In the genomic region with DNA sequence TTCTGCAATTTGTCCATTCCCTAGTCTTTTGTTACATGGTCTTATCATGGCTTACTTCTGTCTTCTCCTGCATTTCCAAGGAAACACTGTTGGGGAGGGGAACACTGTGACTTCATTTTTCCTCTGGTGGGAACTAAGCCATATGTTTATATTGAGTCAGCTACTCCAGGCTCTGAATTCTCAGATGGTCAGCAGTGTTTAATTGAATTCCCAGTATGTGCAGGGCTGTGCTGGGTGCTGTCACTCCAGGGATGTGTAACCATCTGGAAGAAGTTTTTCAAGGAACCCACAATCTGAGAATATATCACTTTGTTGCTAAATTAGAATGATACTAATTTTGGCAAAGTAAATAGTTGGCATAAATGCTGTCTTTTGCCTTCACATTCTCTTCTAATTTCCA, we compare ENCODE assay signal across 22 mouse cellular contexts. TPM values are rescaled to one million over a fixed set of nuclear protein-coding genes. Genes with fewer than 3 reads are reported as not detected.
DNase-seq lines count a peak whose midpoint lies in the region; ATAC-seq and TF ChIP-seq lines count a peak whose summit lies in the region.
"Had no signal": no experiment of that assay in that cellular context is flagged by ENCODE, and none has a peak within 500 bp of the region (broad histone marks: within the 10 kb centered on the region; RNA-seq: fewer than 3 reads in every experiment).

No protein-coding gene starts in this region.

- ATAC-seq in forebrain, embryonic 15.5 days (replicated peaks) = peak; percentile 91
- no peak for ATAC-seq in liver, embryonic 11.5 days (replicated peaks; ENCODE audit: low FRiP score)
- ATAC-seq: activated CD4-positive, CD25-positive, alpha-beta regulatory T cell, adult 4 months; Patski had no signal

- intact Hi-C loops in left cerebral cortex, postnatal 25 days (cut with DNase I) = no loop called here

- no peak for TF ChIP-seq CTCF in brain, embryonic 14.5 days (IDR thresholded peaks at IDR 0.05; ENCODE audit: borderline replicate concordance, extremely low read depth, insufficient read depth, insufficient read length)

- H3K4me2 ChIP-seq in forebrain, embryonic 15.5 days (replicated peaks) = no peak overlapping the region
- H3K4me2 ChIP-seq in liver, embryonic 11.5 days = no peak overlapping the region
- H3K4me2 ChIP-seq: heart, embryonic 11.5 days; hindbrain, embryonic 15.5 days; neural tube, embryonic 12.5 days had no signal

- H3K36me3 ChIP-seq in forebrain, embryonic 15.5 days = no peaks in the 10 kb centered on the region
- no peaks in the 10 kb centered on the region for H3K36me3 ChIP-seq in forebrain, embryonic 10.5 days (replicated peaks)
- H3K36me3 ChIP-seq in liver, embryonic 11.5 days (ENCODE audit: control insufficient read depth, insufficient read depth, low read length) = no peaks in the 10 kb centered on the region
- H3K36me3 ChIP-seq: hindbrain, embryonic 15.5 days; neural tube, embryonic 12.5 days had no signal

- H3K9me3 ChIP-seq in forebrain, embryonic 15.5 days = no peaks in the 10 kb centered on the region
- no peaks in the 10 kb centered on the region for H3K9me3 ChIP-seq in forebrain, embryonic 10.5 days
- H3K9me3 ChIP-seq in liver, embryonic 11.5 days (ENCODE audit: control insufficient read depth, low read length) = no peaks in the 10 kb centered on the region
- H3K9me3 ChIP-seq: hindbrain, embryonic 15.5 days; neural tube, embryonic 12.5 days had no signal

- no peak for DNase-seq in forebrain, embryonic 10.5 days (ENCODE audit: extremely low spot score, low spot score)
- DNase-seq in left cerebral cortex, postnatal 25 days (ENCODE audit: low spot score in 2 of 2) = peak; percentile 20 to 55
- DNase-seq in left cerebral cortex, adult 9 months (ENCODE audit: low spot score in 2 of 2) = no peak
- DNase-seq in brain, embryonic 14.5 days (ENCODE audit: low read depth) = peak; percentile 85
- peak; percentile 44 for DNase-seq in retina, postnatal 1 day
- no peak for DNase-seq in liver, embryonic 11.5 days (ENCODE audit: low spot score)
- DNase-seq: adrenal gland, postnatal 25 days; heart, postnatal 14 days; kidney, adult 2 months; kidney, postnatal 25 days; lung, postnatal 10 days; thymus, adult 2 months had no signal

- H3K27me3 ChIP-seq in forebrain, embryonic 15.5 days = no peaks in the 10 kb centered on the region
- H3K27me3 ChIP-seq in forebrain, embryonic 10.5 days (ENCODE audit: poor library complexity, severe bottlenecking) = no peaks in the 10 kb centered on the region
- H3K27me3 ChIP-seq in liver, embryonic 11.5 days (replicated peaks; ENCODE audit: control insufficient read depth, insufficient read depth, low read length) = no peaks in the 10 kb centered on the region
- H3K27me3 ChIP-seq: hindbrain, embryonic 15.5 days; neural tube, embryonic 12.5 days had no signal

- H3K4me3 ChIP-seq in forebrain, embryonic 15.5 days = no peak overlapping the region
- H3K4me3 ChIP-seq in forebrain, embryonic 10.5 days = no peak overlapping the region
- no peak overlapping the region for H3K4me3 ChIP-seq in liver, embryonic 11.5 days (ENCODE audit: low read depth, low read length)
- H3K4me3 ChIP-seq: erythroblast, embryonic 14.5 days; hindbrain, embryonic 15.5 days; neural tube, embryonic 12.5 days had no signal

- peak overlapping the region; percentile 65 for H3K27ac ChIP-seq in forebrain, embryonic 15.5 days (replicated peaks)
- H3K27ac ChIP-seq in forebrain, embryonic 10.5 days = no peak overlapping the region
- no peak overlapping the region for H3K27ac ChIP-seq in liver, embryonic 11.5 days (ENCODE audit: low read depth, low read length)
- H3K27ac ChIP-seq: hindbrain, embryonic 15.5 days; neural tube, embryonic 12.5 days had no signal

- TF ChIP-seq POLR2A in brain, embryonic 14.5 days (IDR thresholded peaks at IDR 0.05; ENCODE audit: borderline replicate concordance, extremely low read depth, insufficient read depth, insufficient read length, poor library complexity, severe bottlenecking) = no peak

- H3K9ac ChIP-seq in forebrain, embryonic 15.5 days (replicated peaks) = no peak overlapping the region
- no peak overlapping the region for H3K9ac ChIP-seq in liver, embryonic 11.5 days (ENCODE audit: low read depth, low read length)
- H3K9ac ChIP-seq: hindbrain, embryonic 15.5 days; neural tube, embryonic 12.5 days had no signal

- H3K4me1 ChIP-seq in forebrain, embryonic 15.5 days = peaks cover 19% of the 10 kb centered on the region
- H3K4me1 ChIP-seq in forebrain, embryonic 10.5 days = no peaks in the 10 kb centered on the region
- no peaks in the 10 kb centered on the region for H3K4me1 ChIP-seq in liver, embryonic 11.5 days (replicated peaks; ENCODE audit: control insufficient read depth, insufficient read depth, low read length)
- H3K4me1 ChIP-seq: hindbrain, embryonic 15.5 days; neural tube, embryonic 12.5 days had no signal

RNA-seq across cellular contexts. Expression of a gene that starts 39.9 kb away (rescaled TPM):
- 55.0 and 63.1 TPM in 2 replicates for polyA plus RNA-seq in forebrain, embryonic 15.5 days (2015; fragmentation: Nextera tagmentation; extraction: Ambion mirVana)
- polyA plus RNA-seq in forebrain, embryonic 10.5 days (2016; fragmentation: Nextera tagmentation; extraction: Ambion mirVana) = 2.8 and 3.1 TPM in 2 replicates
- total RNA-seq in left cerebral cortex, postnatal 25 days (2021) = 100 to 1,000 TPM; 454 to 510 TPM
- 55.7 and 67.7 TPM in 2 replicates for polyA plus RNA-seq in brain, embryonic 14.5 days (2012; rRNA removed)
- 0.69 and 0.80 TPM in 2 replicates for polyA plus RNA-seq in liver, embryonic 11.5 days (2014; fragmentation: Nextera tagmentation; extraction: Ambion mirVana)
- total RNA-seq: common myeloid progenitor, adult 5-6 weeks; megakaryocyte-erythroid progenitor cell, adult 5-6 weeks had no signal
- polyA plus RNA-seq: erythroblast, embryonic 14.5 days; liver, embryonic 16.5 days had no signal

Comparison
In these comparisons a context has a peak if more than half of its experiments do, and no peak if none do; other contexts are left out.
1. DNase-seq: peak in left cerebral cortex, postnatal 25 days (2 of 2), brain, embryonic 14.5 days (single experiment) and retina, postnatal 1 day (single experiment); none in forebrain, embryonic 10.5 days (single experiment), left cerebral cortex, adult 9 months (0 of 2) and liver, embryonic 11.5 days (single experiment).
2. RNA of a gene that starts 39.9 kb away (polyA plus RNA-seq): 55.7 to 67.7 TPM in brain, embryonic 14.5 days and 55.0 to 63.1 TPM in forebrain, embryonic 15.5 days; 2.8 to 3.1 TPM in forebrain, embryonic 10.5 days and 0.69 to 0.80 TPM in liver, embryonic 11.5 days; every median in the first group is over 10 times any median in the second.